Mouse (Mus musculus): ENCODE measurements at regions not wholly inside any gene's neighbourhood (a gene's known extent, or its start where the extent isn't known, plus 50 kb on each side); places are given as distances from the start of the nearest gene placed in this dataset.

GRCm38 (mm10) chr1:90454263-90454662 lies 148.5 kb upstream of the Cops8 start:
- no peak for DNase-seq (ENCODE audit: low spot score in 2 of 2)

DNA sequence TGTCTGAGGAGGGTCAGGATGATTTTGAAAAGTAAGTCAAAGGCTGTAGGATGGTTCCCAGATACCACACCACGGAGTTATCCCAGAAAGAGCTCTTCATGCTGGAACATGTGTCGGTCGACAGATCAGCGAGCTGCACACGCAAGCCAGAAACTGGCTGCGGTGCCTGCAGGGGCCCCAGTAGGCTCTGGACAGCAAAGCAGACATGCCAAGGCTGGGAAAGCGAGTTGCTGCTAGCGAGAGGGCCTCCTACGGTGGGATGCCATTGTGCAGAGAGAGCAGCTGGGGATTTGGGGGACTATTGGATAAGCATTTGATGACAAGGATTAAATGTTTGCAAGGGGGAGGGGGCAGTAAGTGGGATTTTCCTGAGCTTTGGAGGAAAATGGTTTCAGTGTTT lies 145.4 kb upstream of the Cops8 start:
- no peak for DNase-seq (ENCODE audit: low spot score in 2 of 2)

DNA sequence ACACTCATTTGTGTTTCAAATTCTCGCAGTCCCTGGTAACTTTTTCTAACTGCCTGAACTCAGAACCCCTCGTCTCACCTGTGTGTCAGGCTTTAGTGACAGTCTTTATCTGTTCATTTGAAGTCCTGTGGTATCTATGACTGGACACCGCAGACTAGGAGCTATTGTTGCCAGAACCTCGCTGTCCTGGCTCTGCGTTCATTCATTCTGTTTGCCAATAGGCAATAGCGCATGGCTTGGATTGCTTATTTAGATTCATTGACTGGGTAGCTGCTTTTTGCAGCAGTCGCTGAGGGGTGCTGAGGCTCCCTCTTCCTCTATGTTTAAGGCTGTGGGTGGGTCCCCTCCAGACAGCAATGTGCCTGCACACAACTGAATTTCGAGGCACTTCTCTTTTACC lies 144.6 kb upstream of the Cops8 start:
- DNase-seq (ENCODE audit: low spot score in 2 of 2): no peak

GRCm38 (mm10) chr1:90461699-90462098 lies 141.1 kb upstream of the Cops8 start:
- no peak for DNase-seq (ENCODE audit: low spot score in 2 of 2)

- DNase-seq (ENCODE audit: low spot score in 2 of 2): no peak
Observed at GRCm38 (mm10) chr1:90463302-90463701, 139.5 kb upstream of the Cops8 start.

- no peak for DNase-seq (ENCODE audit: low spot score in 2 of 2)
Observed at GRCm38 (mm10) chr1:90467646-90468045, 135.1 kb upstream of the Cops8 start.

- DNase-seq (ENCODE audit: low spot score in 2 of 2): no peak
Observed at GRCm38 (mm10) chr1:90470996-90471395, 131.8 kb upstream of the Cops8 start.

- DNase-seq (ENCODE audit: low spot score in 2 of 2): no peak
Observed at GRCm38 (mm10) chr1:90471806-90472205, 131.0 kb upstream of the Cops8 start.

GRCm38 (mm10) chr1:90475060-90475813 lies 127.5 kb upstream of the Cops8 start:
- no peak for DNase-seq (ENCODE audit: low spot score in 2 of 2)

DNA sequence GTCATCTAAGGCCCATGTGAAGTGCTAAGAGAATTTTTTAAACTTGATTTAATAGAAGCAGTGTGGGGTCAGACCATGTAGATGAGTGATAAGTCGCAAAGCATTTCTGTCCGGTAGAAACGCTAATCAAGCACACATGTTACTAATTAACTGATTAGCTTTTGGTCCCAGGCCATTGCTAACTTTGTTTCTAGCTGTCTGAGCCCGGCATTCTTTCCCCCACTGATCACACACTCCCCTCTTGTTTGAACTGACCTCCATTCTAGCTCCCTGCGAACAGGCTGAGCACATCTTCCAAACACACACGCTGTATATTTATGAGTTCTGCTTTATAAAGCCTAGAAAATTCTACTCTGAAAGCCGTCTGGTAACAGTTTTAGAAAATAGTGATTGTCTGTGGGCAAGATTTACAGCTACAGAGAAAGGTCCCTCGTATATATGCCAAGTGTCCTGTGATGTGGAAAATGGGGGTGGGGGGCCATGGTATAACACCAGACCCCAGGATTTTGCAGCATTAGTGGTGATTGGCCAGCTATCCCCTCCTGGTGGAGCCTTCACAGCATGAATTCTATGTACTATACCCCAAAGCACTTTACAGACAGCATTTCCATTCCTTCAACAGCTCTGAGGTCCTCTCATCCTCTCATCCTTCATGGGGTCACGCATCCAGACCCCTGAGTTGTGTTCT lies 126.1 kb upstream of the Cops8 start:
- DNase-seq (ENCODE audit: low spot score in 2 of 2): no peak

- no peak for DNase-seq (ENCODE audit: low spot score in 2 of 2)
Observed at GRCm38 (mm10) chr1:90478839-90479238, 123.9 kb upstream of the Cops8 start.

- DNase-seq (ENCODE audit: low spot score in 2 of 2): no peak
Observed at GRCm38 (mm10) chr1:90481247-90481646, 121.5 kb upstream of the Cops8 start.

GRCm38 (mm10) chr1:90481708-90482107 lies 121.1 kb upstream of the Cops8 start:
- DNase-seq (ENCODE audit: low spot score in 2 of 2): no peak

DNA sequence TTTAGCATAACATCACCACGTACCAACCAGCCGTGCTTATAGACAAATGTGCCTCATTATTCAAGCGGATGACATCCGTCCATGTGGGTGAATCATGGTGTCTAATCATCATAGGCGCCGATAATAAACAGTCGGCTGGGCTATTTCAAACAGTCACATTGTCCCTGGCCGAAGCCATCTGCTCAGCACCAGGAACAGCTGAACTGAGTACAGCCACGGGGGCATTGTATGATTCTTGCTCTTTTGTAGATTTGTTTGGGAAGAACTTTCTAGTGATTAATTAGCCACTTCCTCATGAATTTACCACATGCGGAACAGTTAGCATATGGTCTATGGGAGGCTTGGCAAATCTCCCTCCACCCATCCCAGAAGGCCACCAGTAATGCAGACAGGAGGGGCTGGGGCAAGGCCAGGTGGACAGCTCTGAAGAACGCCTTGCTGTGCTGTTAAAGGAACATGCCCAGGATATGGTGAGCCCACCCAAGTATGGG lies 116.4 kb upstream of the Cops8 start:
- no peak for DNase-seq (ENCODE audit: low spot score in 2 of 2)

DNA sequence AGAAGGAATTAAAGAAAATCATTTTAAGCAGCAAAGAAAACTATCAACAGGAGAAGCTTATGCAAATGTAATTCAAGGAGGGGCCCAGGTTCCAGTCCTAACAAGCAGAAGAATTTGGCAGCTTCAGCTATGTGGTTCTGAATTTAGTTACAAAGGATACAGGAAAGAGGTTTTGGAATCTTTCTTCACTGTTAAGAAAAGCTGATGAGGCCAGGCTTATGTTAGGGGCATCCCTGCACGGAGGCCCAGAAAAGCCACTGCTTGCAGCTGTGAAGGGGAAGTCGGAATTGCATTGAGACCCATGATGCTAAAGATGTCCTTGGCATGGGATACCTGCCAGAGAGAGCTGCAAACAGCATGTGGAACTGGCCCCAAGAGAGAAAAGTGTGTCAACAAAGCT lies 114.9 kb upstream of the Cops8 start:
- DNase-seq (ENCODE audit: low spot score in 2 of 2): no peak

GRCm38 (mm10) chr1:90488991-90489390 lies 113.8 kb upstream of the Cops8 start:
- no peak for DNase-seq (ENCODE audit: low spot score in 2 of 2)

DNA sequence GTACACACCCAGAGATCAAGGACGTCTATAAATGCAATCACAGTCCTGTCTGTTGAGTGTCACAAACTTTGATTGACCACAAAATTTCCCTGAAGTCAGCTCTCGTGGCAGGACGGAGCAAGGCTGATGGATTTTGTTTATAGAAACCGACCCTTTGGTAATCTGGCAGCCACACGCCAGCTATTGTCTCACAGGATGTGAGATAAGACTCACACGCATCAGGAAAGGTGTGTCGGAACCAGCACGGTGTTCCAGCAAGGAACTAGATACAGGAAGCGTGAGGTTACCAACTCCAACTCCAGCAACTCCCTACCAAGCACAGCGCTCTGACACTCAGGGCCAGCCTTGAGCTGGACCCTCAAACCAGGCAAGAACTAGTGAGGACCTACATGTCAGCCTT lies 112.4 kb upstream of the Cops8 start:
- no peak for DNase-seq (ENCODE audit: low spot score in 2 of 2)

DNA sequence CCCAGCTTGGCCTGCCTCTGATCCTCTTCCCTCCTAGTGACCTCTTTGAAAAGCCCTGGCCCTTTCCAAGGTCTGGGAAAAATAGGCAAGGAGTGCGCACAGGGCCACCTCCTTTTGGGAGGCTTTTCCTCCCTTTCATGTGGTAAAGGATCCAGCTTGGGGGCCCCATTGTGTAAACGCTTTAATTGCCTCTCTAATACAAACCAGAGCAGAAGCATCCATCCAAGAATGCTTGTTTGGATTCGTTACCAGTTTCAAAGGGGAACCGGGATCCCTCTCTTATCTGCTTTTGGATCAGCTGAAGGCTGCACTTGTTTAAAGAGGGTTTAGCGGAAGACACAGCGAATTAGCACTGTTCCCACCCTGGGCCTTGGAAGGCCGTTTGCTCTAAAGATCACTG lies 109.3 kb upstream of the Cops8 start:
- no peak for DNase-seq (ENCODE audit: low spot score in 2 of 2)

- DNase-seq (ENCODE audit: low spot score in 2 of 2): no peak
Observed at GRCm38 (mm10) chr1:90495174-90495573, 107.6 kb upstream of the Cops8 start.

DNA sequence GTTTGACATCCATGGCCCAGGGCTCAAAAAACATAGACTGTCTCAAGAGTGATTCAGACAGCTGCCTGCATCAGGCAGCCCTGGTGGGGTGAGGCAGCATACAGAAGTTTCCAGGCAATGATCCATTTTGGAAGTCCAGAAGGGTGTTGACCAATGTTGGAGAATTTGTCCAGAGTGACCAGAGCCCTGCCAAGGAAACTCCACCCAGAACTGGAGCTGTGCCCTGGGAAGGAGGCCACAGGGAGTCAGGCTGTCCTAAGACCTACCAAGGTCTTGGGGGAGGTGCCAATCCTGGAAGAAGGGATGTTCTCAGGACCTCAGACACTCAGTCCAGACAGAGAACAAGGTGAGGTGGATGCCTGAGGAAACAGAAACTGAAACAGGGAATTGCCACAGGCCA lies 105.2 kb upstream of the Cops8 start:
- DNase-seq (ENCODE audit: low spot score in 2 of 2): no peak

GRCm38 (mm10) chr1:90501373-90501772 lies 101.4 kb upstream of the Cops8 start:
- no peak for DNase-seq (ENCODE audit: low spot score in 2 of 2)

DNA sequence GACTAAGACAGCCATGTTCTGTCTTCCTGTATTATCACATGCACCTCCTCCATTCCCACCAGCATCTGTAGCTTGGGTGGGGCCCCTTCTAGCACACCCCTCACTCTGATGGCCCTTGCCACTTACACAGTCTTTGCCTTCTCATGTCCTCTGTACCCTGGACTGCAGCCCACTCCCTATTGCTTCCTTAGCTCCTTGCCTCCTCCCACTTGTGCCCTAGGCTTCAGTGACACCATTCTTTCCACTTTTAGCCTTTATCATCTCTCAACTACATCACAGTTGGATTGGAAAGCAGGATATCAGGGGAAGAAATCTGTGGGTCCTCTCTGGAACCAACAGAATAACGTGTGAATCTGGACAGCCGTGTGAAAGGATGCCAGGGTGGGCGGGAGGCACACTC lies 100.4 kb upstream of the Cops8 start:
- no peak for DNase-seq (ENCODE audit: low spot score in 2 of 2)

- DNase-seq (ENCODE audit: low spot score in 2 of 2): no peak
Observed at GRCm38 (mm10) chr1:90502771-90503540, 99.8 kb upstream of the Cops8 start.
